Mouse (Mus musculus) liver (tissue): ENCODE data around the gene Tnik.

ENCODE experiments used
- DNase-seq: peaks from one replicate; pipeline ENCODE4 v3.0.0-alpha.2; 2020; ENCODE audit warnings: mixed read lengths

The Tnik gene

DNA sequence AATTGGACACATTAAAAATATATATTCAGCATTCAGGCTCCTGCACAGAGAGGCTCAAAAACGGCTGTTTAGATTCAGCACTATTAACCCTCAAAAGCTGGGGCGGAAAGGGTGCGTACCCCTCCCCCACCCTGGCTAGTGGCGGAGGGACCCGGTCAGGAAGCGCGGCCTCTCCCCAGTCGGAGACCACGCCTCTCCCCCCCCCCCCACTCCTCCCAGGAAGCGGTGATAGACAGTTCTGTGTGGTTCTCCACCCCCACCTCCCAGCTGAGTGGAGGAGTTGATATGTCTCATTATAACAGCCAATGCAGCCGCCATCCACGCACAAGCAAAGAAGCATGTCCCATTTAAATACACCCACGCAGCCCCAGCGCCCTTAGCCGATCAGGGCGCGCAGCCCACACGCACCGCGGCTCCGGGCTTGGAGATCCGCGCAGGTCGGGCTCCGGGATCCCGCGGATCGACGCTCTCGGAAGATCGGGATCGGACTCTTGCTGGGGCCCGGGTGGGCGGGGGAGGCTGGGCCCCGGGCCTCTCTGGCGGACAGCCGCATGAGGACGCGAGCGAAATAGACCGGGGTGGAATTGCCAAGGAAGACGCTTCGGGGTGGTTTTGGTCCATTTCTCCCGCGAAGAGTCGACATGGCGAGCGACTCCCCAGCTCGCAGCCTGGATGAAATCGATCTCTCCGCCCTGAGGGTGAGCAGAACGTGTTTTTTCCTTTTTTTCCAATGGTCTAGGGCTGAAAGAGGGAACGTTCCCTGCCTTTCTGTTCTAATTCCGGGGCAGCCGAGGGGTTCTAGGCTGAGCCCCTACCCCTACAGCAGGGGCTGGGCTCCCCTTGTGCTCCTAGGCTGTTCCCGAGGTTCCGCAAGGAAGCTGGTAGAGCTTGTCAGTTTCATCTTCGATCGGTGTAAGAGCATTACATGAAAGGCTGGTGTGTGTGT is at the start of gene Tnik:
Gene Tnik, plus strand, starts transcription at position 213 of the 946 bp plus-strand sequence.
- peak; percentile 87 for DNase-seq

DNA sequence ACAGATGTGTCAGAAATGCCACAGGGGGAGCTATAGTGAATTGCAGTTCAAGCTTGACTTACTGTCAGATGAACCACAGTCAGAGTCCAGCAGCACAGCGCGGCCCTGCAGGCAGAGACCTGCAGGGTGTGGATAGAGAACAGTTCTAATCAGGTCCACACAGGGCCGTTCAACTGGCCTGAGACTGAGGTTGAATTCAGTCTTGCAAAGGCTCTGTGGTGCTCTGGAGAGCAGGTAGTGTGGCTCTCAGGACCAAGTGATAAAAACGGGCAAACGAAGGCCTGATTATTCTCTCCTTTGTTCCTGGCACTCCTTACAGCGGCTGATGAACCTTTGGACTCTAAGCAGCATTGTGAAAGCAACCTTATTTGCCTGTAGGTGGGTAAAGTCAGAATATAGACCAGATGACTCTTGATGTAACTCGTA is 48.1 kb upstream of the Tnik start:
- no peak for DNase-seq

DNA sequence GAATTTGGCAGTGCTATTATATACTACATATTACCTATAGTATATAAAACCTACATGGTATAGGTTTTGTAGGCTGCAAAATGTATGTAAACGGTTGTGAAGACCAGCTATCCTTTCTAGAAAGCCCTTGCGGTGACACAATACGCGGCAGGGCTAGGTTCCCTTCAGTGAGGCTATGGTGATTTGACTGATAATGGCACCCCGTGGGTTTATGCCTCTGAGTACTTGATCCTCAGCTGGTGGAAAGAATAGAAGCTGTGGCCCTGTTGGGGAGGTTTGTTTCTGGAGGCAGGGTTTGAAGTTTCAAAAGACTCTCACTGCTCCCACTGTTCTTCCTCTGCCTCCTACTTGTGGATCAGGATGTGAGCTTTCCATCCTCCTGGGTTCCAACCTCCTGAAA is 46.0 kb upstream of the Tnik start:
- DNase-seq = no peak

DNA sequence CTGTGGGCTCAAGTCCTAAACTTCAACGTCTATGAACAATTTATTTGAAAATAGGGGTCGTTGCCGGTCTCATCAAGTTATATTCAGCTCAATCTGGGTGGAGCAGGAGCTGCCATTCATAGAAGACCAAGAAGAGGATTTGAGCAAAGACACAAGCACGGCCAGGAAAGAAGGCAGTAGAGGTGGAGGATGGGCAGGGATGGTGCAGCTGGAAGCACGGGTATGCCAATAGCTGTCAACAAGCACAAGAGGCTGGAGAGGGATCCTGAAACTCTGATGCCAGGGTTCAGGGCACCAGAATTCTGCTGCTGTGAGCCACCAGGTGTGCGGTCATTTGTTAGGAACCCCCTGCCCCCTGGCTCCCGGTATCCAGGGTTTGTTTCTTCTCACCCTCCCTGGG is 43.5 kb upstream of the Tnik start:
- no peak for DNase-seq

DNA sequence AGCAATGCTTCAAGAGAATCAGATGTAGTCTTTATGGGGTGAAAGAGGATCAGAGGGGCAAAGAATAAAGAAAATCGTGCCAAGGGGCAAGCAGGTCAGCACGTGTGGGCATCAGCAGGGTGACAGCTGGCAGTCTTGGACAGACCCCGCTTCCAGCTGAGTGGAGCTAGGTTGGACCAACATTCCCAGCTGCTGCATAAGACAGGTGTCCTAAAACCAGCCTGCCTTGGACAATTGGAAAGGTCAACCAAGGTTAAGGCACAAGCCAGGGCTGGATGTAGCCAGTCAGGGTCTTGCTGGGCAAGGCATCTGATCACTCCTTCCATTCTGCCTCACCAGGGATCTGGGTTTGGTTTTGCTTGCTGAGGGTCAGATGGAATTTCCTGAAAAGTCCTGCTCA is 43.0 kb upstream of the Tnik start:
- no peak for DNase-seq

DNA sequence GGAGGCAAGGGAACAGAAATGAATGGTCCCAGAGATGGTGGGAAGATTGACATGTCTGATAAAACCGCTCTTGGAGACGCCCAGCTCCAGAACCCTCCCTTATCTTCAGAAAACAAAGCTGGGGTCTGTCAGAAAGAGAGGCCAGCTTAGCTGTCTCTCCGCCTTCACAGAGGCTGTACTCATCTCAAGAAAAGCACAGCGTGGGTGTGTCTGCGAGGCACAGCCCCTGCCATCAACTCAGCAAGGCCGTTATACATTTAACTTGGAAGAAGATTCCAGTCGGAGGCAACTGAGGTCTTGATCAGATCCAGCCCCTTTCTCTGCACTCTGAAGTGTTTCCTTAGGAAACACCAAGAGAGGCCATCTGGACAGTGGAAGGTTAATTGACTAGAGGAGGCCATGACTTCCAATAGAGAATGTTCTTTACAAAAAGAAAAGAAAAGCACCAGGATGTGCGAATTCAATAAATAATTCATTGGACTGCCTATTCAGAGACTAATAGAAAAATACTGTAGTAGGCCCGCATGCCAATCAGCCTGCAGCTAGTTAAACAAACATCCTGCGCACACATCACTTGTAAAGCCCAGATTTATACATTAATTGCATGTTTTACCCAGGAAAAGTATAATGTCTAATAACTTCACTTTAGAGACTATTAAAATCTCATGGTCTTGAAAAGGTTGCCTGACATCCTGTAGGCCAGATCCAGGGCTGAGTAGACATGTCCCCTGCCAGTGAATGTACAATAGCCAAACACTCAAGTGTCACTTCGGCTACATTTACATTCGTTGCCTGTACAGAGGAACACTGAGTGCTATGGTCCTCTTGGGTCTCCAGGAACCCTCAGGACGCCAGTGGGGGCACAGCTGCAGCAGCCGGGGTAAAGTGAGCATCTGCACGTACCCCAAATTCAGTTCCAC is 38.3 kb upstream of the Tnik start:
- DNase-seq = no peak

DNA sequence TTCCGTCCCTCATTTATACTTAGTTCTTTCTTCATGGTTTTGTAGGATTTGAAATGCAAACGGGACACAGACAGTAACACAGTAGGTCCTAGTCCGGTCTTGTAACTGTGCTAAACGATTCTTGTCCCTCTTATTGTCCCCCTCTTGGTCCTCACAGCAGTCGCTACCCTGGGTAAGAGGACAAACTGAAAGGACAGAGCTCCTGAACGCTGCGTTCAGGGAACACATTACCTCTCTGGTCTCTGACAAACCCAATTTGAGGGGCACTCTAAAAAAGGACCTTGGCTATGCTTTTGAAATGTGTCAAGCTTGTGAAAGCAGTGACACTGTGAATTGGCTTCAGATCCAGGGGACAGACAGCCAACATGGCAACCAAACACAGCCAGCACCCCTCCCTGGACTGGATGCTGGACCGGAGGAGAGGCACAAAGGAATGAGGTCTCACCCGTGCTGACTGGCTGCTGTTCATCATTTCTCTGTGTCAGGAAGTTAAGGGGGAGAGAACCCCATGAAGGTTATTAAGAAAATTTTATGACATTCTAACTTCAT is 37.6 kb upstream of the Tnik start:
- no peak for DNase-seq

DNA sequence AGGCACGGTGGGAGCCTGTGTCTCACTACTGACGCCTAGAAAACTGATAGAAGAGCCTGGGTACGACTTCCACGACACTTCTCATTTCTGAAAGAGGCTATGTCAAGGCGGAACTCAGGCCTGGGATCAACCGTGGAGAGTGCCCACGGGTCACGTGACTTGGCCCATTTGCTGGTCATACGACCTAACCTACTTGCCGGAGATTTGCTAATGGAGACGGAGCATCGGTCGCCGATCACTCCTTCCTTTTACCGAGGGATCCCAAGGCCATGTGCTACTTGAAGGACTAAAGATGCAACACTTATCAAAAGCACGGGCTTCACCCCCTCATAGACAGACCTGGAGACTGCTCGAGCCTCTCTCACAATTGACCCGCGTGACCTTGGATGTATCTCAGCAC is 36.8 kb upstream of the Tnik start:
- DNase-seq = no peak

DNA sequence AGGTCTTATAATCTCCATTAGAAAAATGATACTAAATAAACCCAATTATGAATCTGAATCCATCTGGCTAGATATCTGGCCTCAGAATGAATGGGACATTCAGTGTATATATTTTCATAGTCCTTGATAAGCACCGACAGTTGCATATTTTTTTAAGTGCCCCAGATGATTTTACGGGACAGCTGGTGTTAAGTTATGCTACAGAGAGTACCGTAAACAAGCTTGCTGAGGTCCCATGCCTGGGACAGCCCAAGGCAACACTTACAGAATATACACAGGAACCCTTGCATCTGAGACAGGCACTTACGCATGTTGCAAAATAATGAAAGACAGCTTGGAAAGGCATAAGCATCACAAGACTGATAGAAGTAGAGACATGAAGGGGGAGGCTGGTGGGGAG is 34.1 kb upstream of the Tnik start:
- DNase-seq = no peak

DNA sequence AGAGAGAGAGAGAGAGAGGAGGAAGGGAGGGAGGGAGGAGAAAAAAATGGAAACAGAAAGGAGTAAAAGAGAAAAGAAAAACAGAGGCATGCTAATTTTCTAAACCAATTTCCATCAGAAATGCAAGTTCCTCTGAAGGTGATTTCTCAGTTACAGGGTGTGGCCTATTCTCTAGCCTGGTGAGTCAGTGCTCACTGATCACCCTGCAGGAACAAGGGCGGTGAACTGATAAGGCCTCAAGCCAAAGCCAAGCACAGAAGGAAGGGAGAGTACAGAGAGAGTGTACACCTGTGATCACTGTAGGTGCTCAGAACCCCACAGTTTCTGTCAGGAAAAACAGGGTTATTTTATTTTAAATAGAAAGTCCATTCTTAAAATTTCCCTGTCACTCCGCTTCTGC is 33.5 kb upstream of the Tnik start:
- peak; percentile 15 for DNase-seq

DNA sequence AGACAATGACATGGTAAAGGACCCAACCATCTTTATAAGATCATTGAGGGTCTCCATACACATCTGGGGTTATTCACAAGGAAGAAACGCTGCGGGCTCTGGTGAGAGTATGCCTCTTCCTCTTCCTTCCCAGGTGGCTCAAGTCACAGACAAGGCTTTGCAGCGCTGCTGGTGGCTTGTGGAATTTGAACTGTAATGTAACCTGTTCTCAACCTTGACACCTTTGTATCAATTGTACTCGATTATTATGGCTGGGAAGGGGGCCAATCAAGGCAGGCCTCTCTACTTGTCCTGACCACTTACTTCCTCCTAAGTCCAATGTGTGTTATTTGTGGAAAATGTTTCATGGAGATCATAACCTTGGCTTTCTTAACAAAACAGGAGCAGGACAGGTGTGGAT is 30.1 kb upstream of the Tnik start:
- no peak for DNase-seq

DNA sequence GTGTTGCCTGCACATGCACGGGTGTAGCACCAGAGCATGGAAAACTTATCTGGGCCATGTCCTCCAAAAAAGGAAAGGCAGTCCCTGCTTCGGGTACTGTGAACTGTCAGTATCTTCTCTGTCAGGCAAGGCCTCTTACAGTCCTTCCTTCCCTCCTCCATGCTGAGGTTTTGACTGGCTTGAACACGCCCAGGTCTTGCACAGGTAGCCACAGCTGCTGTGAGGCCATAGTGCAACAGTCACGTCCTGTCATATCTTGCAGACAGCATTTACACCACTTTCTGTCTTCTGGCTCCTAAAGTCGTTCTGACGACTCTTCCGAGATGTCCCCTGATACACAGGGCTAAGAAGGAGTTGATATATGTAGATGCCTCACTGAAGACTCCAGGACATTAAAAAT is 28.8 kb upstream of the Tnik start:
- DNase-seq = no peak

DNA sequence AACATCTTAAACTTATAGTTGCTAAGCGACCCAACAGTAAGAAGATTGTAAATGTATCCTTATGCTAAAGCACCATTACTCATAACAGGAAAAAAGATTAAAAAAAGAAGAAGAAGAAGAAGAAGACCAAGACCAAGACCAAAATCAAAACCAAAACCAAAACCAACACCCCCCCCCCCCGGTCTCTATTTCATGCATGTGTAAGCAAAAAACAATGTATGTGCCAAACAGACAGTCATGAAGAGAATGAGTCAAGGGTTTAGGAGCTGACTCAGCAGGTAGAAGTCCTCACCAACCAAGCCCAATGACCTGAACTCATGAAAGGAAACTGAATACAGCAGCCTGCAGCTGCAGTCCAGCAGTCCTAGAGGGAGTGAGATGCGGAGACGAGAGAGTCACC is 26.3 kb upstream of the Tnik start:
- no peak for DNase-seq

DNA sequence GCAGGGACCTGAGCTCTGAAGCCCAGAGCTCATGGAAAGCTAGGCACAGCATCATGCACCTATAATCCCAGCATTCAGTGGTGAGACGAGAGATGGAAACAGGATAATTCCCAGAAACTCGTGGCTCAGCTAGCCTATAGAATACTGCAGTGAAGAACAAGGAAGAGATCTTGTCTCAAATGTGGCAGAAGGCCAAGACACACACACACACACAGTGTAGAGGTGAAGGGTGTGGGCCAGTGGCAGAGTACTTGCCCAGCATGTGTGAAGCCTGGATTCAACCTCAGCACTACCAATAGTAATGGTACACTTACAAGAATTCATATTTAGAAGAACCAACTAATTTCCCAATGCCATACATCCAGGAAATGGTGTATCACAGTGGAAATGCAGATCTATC is 24.9 kb upstream of the Tnik start:
- DNase-seq = no peak

DNA sequence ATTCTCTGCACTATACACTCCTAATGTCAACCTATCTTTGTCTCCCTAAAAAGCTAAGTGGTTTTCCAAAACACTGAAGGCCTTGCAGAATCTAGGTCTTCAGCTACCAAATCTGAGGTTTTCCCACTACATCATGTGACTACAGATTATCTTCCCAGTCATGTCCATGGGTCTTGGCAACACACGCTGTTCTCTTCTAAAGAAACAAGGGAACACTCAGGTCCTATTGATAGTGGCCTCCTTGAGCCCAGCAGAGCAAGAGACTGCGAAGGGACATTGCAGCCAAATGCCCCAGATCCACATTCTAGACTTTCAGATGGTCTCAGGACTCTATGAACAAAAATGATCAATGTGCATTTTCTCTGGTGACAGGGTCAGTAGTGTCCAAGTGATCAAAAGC is 20.5 kb upstream of the Tnik start:
- DNase-seq = no peak

DNA sequence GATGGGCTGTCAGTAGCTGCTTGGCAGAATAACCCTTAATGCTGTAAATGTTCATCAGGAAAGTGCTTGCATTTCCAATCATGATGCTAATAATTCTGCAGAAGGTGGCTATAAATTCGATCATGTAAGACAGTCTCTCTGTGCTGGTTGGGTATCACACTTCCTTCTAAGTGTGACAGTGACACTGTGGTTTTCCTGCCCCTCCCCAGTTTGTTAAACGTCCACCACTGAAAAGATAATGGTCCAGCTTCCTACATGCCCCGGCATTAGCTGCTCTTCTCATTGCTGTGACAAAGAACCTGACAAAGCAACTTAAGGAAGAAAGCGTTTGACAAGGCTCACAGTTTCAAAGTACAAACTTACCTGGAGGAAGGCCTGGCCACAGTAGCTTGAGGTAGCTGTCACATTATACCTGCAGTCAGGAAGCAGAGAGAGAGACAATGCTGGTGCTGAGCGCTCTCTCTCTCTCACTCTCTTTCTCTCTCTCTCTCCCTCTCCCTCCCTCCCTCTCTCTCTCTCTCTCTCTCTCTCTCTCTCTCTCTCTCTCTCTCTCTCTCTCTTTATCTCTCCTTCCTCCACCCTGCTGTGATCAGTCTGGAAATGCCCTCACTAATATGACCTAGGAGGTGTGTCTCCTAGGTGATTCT is 18.6 kb upstream of the Tnik start:
- no peak for DNase-seq

DNA sequence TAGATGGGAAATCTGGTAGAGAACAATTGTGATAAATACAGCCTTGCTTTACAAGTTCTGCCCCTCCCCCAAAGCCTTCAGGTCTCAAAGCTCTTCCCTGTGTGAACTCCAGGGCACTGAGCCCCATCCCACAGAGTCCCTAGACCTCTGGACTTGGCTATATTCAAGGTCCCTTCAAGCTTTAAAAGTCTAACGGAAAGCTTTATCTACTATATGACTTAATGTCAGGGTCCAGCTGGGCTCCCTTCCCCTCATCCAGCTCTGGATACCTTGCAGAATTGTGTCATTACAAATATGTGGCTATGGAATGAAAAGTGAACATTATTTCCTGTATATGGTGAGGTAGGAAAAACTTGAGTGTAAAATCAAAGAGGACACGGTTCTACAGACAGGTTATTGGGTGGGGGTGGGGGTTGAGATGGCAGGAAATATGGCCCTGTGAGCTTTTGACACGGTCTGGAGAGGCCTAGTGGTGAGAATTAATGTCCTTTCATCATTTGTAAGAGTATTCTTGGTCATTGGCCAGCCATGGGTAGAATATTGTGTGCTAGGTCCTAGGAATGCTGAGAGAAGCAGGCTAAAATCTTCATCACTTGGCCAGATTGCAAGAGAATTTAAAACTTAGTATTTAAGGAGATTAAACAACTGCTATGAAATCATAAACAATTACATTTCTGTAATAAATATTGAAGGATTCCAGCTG is 14.6 kb upstream of the Tnik start:
- no peak for DNase-seq

DNA sequence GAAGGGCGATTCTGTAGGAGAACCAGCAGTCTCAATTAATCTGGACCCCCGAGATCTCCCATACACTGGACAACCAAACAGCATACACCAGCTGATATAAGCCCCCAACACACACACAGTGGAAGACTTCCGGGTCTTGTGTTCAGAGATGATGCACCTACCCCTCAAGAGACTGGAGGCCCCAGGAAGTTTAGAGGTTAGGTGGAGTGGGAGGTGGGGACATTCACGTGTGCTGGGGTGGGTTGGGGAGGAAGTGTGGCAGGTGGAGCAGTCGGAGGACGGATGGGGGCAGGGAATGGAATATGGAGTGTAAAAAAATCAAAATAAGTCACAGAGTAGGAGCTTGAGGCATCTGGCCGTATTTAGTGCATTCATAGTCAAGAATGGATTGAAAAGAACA is 7.3 kb upstream of the Tnik start:
- no peak for DNase-seq

DNA sequence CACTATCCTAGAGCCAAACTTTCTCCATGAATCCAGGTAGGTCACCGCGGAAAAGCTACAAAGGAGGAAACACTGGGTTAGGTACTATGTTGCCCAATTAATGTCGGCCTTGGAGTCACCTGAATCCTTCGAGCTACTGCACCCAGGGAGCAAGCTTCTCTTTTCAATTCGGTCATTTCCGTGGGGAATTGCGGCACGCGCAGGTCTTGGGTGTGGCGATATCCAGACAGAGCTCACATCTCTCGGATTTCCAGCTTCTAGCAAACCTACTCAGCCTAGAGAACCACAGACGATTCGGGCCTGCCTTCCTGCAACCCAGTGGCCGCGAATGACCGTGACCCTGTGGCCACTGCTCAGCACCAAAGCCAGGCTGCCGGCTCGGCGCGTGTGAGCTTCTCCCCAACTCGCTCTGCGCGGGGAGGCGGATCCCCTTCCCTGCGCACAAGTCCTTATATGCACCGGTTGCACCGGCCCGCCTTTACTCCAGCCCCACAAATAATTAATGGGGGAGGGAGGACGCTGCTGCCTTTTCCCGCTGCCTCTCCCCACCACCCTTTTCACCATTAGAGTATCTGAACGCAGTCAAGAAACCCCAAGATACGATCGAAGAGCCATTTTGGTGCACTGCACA is 528 bp upstream of the Tnik start:
- DNase-seq = peak; percentile 54

DNA sequence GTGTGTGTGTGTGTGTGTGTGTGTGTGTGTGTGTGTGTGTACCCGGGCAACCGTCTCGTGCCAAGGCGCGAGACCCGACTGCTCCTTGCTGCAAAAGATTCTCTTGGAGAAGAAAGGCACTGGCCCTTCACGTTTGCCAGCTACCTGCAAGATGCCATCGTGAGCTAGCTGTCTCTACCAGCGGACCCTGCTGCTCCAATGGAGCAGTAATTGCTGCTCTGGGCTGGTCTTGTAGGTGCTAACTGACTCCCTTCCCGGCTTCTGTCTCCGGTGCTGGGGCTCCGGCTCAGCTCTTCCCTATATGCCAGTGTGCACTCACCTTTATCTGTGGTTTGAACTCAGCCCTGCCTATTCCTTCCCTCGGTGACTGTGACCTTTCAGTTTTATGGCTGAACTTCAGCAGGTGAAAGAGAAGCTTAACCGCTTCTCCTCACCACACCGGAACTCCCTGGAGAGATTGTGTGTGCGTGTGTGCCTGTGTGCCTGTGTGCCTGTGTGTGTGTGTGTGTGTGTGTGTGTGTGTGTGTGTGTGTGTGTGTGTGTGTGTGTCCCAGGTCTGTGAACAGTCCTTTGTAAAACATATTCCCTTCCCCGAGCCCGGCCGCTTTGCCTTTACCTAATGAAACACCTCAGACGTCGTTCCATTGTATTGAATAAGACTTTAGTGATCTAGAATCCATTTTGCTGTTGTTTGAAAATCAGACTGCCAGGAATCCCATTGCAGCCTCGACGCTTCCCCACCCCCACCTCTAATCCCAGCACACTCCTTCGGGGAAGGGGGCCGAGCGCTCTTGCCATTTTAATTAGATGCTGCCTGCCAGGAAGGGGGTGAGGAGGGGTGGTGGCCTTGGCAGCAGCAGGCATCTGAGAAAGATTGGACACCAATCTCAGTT is 1.2 kb downstream of the Tnik start:
- peak; percentile 21 for DNase-seq

DNA sequence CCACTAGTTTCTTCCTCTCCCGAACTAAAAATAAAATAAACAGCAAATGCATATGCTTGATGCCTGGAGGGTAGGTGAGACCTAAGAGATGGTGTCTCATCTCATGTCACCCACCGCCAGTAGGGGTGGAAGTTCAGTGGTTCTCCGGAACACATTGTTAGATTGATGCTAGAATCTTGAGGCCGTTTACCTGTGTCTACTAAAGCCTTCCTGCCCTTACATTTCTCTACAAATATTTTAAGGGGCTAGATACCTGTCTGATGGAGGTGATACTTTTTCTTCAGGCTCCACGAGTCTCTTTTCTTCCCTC is 1.8 kb downstream of the Tnik start:
- no peak for DNase-seq
